Mouse (Mus musculus): ENCODE measurements around the gene Tomm20.

The Tomm20 gene

GRCm38 (mm10) chr8:126961516-126961915 is 15.9 kb upstream of the Tomm20 start:
- DNase-seq: no peak

GRCm38 (mm10) chr8:126951900-126952636 is 6.4 kb upstream of the Tomm20 start:
- no peak for DNase-seq

GRCm38 (mm10) chr8:126949527-126949926 is 3.9 kb upstream of the Tomm20 start:
- DNase-seq: no peak

GRCm38 (mm10) chr8:126946444-126946843 is 800 bp upstream of the Tomm20 start:
- DNase-seq: no peak

- DNase-seq: peak; percentile 56
Observed at GRCm38 (mm10) chr8:126944781-126945691, 608 bp downstream of the Tomm20 start.

GRCm38 (mm10) chr8:126943565-126943964 is 2.1 kb downstream of the Tomm20 start:
- no peak for DNase-seq

- no peak for DNase-seq
Observed at GRCm38 (mm10) chr8:126937337-126937736, 8.3 kb downstream of the Tomm20 start.

- no peak for DNase-seq
Observed at GRCm38 (mm10) chr8:126935932-126936331, 9.7 kb downstream of the Tomm20 start.

GRCm38 (mm10) chr8:126935387-126935786 is 10.3 kb downstream of the Tomm20 start:
- no peak for DNase-seq

- DNase-seq: no peak
Observed at GRCm38 (mm10) chr8:126932656-126933055, 13.0 kb downstream of the Tomm20 start.

GRCm38 (mm10) chr8:126932249-126932648 is 13.4 kb downstream of the Tomm20 start:
- DNase-seq: no peak

- DNase-seq: no peak
Observed at GRCm38 (mm10) chr8:126931720-126932119, 13.9 kb downstream of the Tomm20 start.

- DNase-seq: peak; percentile 56
Observed at GRCm38 (mm10) chr8:126929607-126930161, 16.0 kb downstream of the Tomm20 start.

GRCm38 (mm10) chr8:126928755-126929505 is 16.7 kb downstream of the Tomm20 start:
- no peak for DNase-seq

GRCm38 (mm10) chr8:126928028-126928427 is 17.6 kb downstream of the Tomm20 start:
- no peak for DNase-seq

GRCm38 (mm10) chr8:126927058-126927457 is 18.6 kb downstream of the Tomm20 start:
- DNase-seq: no peak

- no peak for DNase-seq
Observed at GRCm38 (mm10) chr8:126922981-126923380, 22.7 kb downstream of the Tomm20 start.

- no peak for DNase-seq
Observed at GRCm38 (mm10) chr8:126921432-126921831, 24.2 kb downstream of the Tomm20 start.

- peak; percentile 63 for DNase-seq
Observed at GRCm38 (mm10) chr8:126920845-126921244, 24.8 kb downstream of the Tomm20 start.

GRCm38 (mm10) chr8:126920386-126920785 is 25.3 kb downstream of the Tomm20 start:
- DNase-seq: no peak

GRCm38 (mm10) chr8:126919703-126920102 is 25.9 kb downstream of the Tomm20 start:
- no peak for DNase-seq

GRCm38 (mm10) chr8:126919255-126919654 is 26.4 kb downstream of the Tomm20 start:
- no peak for DNase-seq

GRCm38 (mm10) chr8:126918356-126918755 is 27.3 kb downstream of the Tomm20 start:
- no peak for DNase-seq

All from right cerebral cortex, postnatal 4 days (tissue).